7 mouse cellular contexts compared by ENCODE assay signal in genomic region chr6:82040834-82041487, GRCm38 (mm10). TPM values are rescaled to one million over a fixed set of nuclear protein-coding genes. Genes with fewer than 3 reads are reported as not detected.
DNase-seq lines count a peak whose midpoint lies in the region; ATAC-seq and TF ChIP-seq lines count a peak whose summit lies in the region.

Gene Eva1a (plus strand): TSS chr6:82041043.

- H3K9ac ChIP-seq in lung, embryonic 14.5 days = peak within 1 kb of the TSS; percentile 87
- peak within 1 kb of the TSS; percentile 33 for H3K9ac ChIP-seq in hindbrain, postnatal 0 days (replicated peaks; ENCODE audit: low read length)
- H3K9ac ChIP-seq in midbrain, embryonic 11.5 days (ENCODE audit: low read length) = peak within 1 kb of the TSS; percentile 60

- TF ChIP-seq POLR2A in embryonic fibroblast, embryonic 13.5 days (IDR thresholded peaks at IDR 0.05; ENCODE audit: low read depth, low read length) = no peak

- peak within 1 kb of the TSS; percentile 78 for H3K4me2 ChIP-seq in lung, embryonic 14.5 days
- H3K4me2 ChIP-seq in hindbrain, postnatal 0 days (ENCODE audit: low read depth, low read length) = peak within 1 kb of the TSS; percentile 97
- peak within 1 kb of the TSS; percentile 92 for H3K4me2 ChIP-seq in midbrain, embryonic 11.5 days

- H3K4me3 ChIP-seq in lung, embryonic 14.5 days (ENCODE audit: low read depth, low read length) = peak within 1 kb of the TSS; percentile 70
- peak within 1 kb of the TSS; percentile 71 for H3K4me3 ChIP-seq in embryonic fibroblast, embryonic 13.5 days (ENCODE audit: insufficient read depth, low read length)
- peak within 1 kb of the TSS; percentile 49 for H3K4me3 ChIP-seq in hindbrain, postnatal 0 days (ENCODE audit: low read length)
- H3K4me3 ChIP-seq in midbrain, embryonic 11.5 days (ENCODE audit: low read depth, low read length) = peak within 1 kb of the TSS; percentile 44

- WGBS in lung, embryonic 14.5 days = 9% methylated on average over 11 of the region's 11 CpGs
- WGBS in hindbrain, postnatal 0 days = 23% methylated on average over 8 of the region's 11 CpGs
- WGBS in midbrain, embryonic 11.5 days = 16% methylated on average over 11 of the region's 11 CpGs

- no peak for TF ChIP-seq CTCF in lung, embryonic 14.5 days (IDR thresholded peaks at IDR 0.05; ENCODE audit: low read depth)
- no peak for TF ChIP-seq CTCF in embryonic fibroblast, embryonic 13.5 days (IDR thresholded peaks at IDR 0.05; ENCODE audit: borderline replicate concordance, insufficient read depth, low read length)
- TF ChIP-seq CTCF in hindbrain, postnatal 0 days (IDR thresholded peaks at IDR 0.05; ENCODE audit: low read depth) = no peak

- H3K27me3 ChIP-seq in lung, embryonic 14.5 days (ENCODE audit: insufficient read depth, low read length) = no peaks in the 10 kb centered on the region
- H3K27me3 ChIP-seq in hindbrain, postnatal 0 days (ENCODE audit: insufficient read depth, low read length) = peaks cover 10% of the 10 kb centered on the region; the same call in 1 of the 2 replicates
- H3K27me3 ChIP-seq in midbrain, embryonic 11.5 days (ENCODE audit: control insufficient read depth, insufficient read depth, low read length) = peaks cover 62% of the 10 kb centered on the region

- peak within 1 kb of the TSS; percentile 88 for H3K27ac ChIP-seq in lung, embryonic 14.5 days (ENCODE audit: low read depth)
- peak within 1 kb of the TSS; percentile 36 for H3K27ac ChIP-seq in embryonic fibroblast, embryonic 13.5 days (ENCODE audit: insufficient read depth, low read length)
- no peak within 1 kb of the TSS for H3K27ac ChIP-seq in hindbrain, postnatal 0 days
- no peak within 1 kb of the TSS for H3K27ac ChIP-seq in midbrain, embryonic 11.5 days (ENCODE audit: low read depth, low read length)

- no peak for DNase-seq in lung, embryonic 14.5 days
- DNase-seq in lung, postnatal 4 days = no peak
- DNase-seq in hindbrain, postnatal 0 days (ENCODE audit: low spot score) = no peak
- peak; percentile 86 for DNase-seq in midbrain, embryonic 11.5 days (ENCODE audit: low spot score, missing footprints)
- no peak for DNase-seq in urinary bladder, postnatal 14 days (ENCODE audit: low spot score)
- no peak for DNase-seq in MN1 (ENCODE audit: low spot score)

- H3K4me1 ChIP-seq in lung, embryonic 14.5 days (ENCODE audit: insufficient read depth) = peaks cover 25% of the 10 kb centered on the region
- peaks cover 9% of the 10 kb centered on the region for H3K4me1 ChIP-seq in embryonic fibroblast, embryonic 13.5 days (ENCODE audit: control insufficient read depth, insufficient read depth, low read length)
- no peaks in the 10 kb centered on the region for H3K4me1 ChIP-seq in hindbrain, postnatal 0 days (ENCODE audit: insufficient read depth, low read length)
- peaks cover 13% of the 10 kb centered on the region for H3K4me1 ChIP-seq in midbrain, embryonic 11.5 days (ENCODE audit: control insufficient read depth, insufficient read depth, low read length)

- no peaks in the 10 kb centered on the region for H3K9me3 ChIP-seq in lung, embryonic 14.5 days (ENCODE audit: low read depth, low read length)
- no peaks in the 10 kb centered on the region for H3K9me3 ChIP-seq in hindbrain, postnatal 0 days (ENCODE audit: low read length)
- H3K9me3 ChIP-seq in midbrain, embryonic 11.5 days (ENCODE audit: control insufficient read depth, low read length) = no peaks in the 10 kb centered on the region

- ATAC-seq in lung, embryonic 14.5 days (ENCODE audit: insufficient read depth) = peak; percentile 32
- no peak for ATAC-seq in hindbrain, postnatal 0 days
- ATAC-seq in midbrain, embryonic 11.5 days (ENCODE audit: low FRiP score) = no peak

- H3K36me3 ChIP-seq in lung, embryonic 14.5 days (ENCODE audit: insufficient read depth) = peaks cover 3% of the 10 kb centered on the region; the same call in 1 of the 2 replicates
- no peaks in the 10 kb centered on the region for H3K36me3 ChIP-seq in hindbrain, postnatal 0 days (ENCODE audit: insufficient read depth, low read length)
- H3K36me3 ChIP-seq in midbrain, embryonic 11.5 days (ENCODE audit: control insufficient read depth, insufficient read depth, low read length) = no peaks in the 10 kb centered on the region

RNA-seq across cellular contexts. Expression of gene Eva1a, which starts in this region (rescaled TPM):
- 46.5 and 53.7 TPM in 2 replicates for polyA plus RNA-seq in lung, embryonic 14.5 days (2014; fragmentation: Nextera tagmentation; extraction: Ambion mirVana)
- 3.6 and 4.6 TPM in 2 replicates for polyA plus RNA-seq in embryonic fibroblast, embryonic 13.5 days (2011; ENCODE audit: insufficient read length, low read depth, missing spikeins)
- 1.2 and 2.8 TPM in 2 replicates for total RNA-seq in hindbrain, postnatal 0 days (2014; rRNA removed)
- 1.8 and 2.1 TPM in 2 replicates for polyA plus RNA-seq in hindbrain, postnatal 0 days (2015; fragmentation: Nextera tagmentation; extraction: Ambion mirVana)
- 2.4 and 2.7 TPM in 2 replicates for polyA plus RNA-seq in midbrain, embryonic 11.5 days (2014; fragmentation: Nextera tagmentation; extraction: Ambion mirVana)

Comparison
In these comparisons a context has a peak if more than half of its experiments do, and no peak if none do; other contexts are left out.
1. H3K27ac ChIP-seq: peak in lung, embryonic 14.5 days (single experiment) and embryonic fibroblast, embryonic 13.5 days (single experiment); none in hindbrain, postnatal 0 days (single experiment) and midbrain, embryonic 11.5 days (single experiment).
2. H3K9ac ChIP-seq: peak in every context shown above with its lines; median percentile 87 in lung, embryonic 14.5 days; 60 in midbrain, embryonic 11.5 days; 33 in hindbrain, postnatal 0 days.
3. Peak in every context shown above with its lines, with median percentiles within 50 percentile points of each other: H3K4me2 ChIP-seq and H3K4me3 ChIP-seq.